Mouse (Mus musculus) E14TG2a.4 (cell line): ENCODE data around the gene Zfp382.
"Not testable (repeated sequence)": the region's sequence is repeated elsewhere in the genome, so short reads cannot be mapped to it uniquely, and the experiment has no call there.

Source experiments
- CTCF ChIP-seq: conservative IDR thresholded peaks from 2 replicates; pipeline ENCODE4 v1.5.1; 2014; ENCODE audit warnings: low read length
- NANOG ChIP-seq: IDR thresholded peaks from 2 replicates; pipeline ENCODE4 v1.6.1; 2014; ENCODE audit warnings: borderline replicate concordance, low read length, mixed read lengths
- POU5F1 ChIP-seq: IDR thresholded peaks from 2 replicates; pipeline ENCODE4 v1.6.1; 2014; ENCODE audit warnings: low read length, borderline replicate concordance

DNA sequence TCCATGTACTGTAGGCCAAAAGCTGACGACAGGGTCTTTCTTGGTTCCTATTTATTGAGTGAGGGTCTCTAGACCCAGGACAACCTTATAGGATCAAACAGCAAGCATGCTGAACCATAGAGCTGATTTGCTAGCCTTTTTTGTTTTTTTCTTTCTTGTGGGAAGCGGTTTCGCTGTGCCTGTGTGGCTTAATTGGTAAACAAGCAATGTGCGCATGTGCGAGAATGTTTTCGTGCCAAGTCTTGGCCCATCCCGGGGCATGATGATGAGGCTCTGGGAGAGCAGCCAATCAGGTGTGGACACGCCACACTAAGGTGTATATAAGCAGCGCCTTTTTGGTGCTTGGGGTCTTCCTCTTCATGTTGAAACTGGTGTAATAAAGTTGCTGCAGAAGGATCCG, 60.2 kb downstream of the Zfp382 start:
- not testable (repeated sequence) for TF ChIP-seq POU5F1, CTCF, NANOG
